Mouse (Mus musculus) liver, embryonic 16.5 days (tissue): ENCODE measurements around the gene Mcoln2. TPM values are rescaled to one million over a fixed set of nuclear protein-coding genes. Genes with fewer than 3 reads are reported as not detected.

ENCODE experiments used
- ATAC-seq: fragments of 200-750 bp; cut with Nextera tagmentation; 2 replicates; pipeline ENCODE4 v1.8.0; 2017; ENCODE audit warnings: low read depth, mild to moderate bottlenecking, moderate number of reproducible peaks, moderate library complexity
- H3K27ac ChIP-seq: fragments of 300-500 bp; sonication (generic); 2 replicates; pipeline ENCODE4 v1.5.1; 2014; ENCODE audit warnings: mild to moderate bottlenecking, low read length
- H3K27me3 ChIP-seq: fragments of 300-500 bp; sonication (generic); 2 replicates; pipeline ENCODE4 v1.6.1; 2014; ENCODE audit warnings: low read depth, low read length, mixed read lengths; ENCODE audit not compliant: control insufficient read depth, insufficient read depth
- H3K36me3 ChIP-seq: fragments of 300-500 bp; sonication (generic); 2 replicates; pipeline ENCODE4 v1.6.1; 2014; ENCODE audit warnings: mild to moderate bottlenecking; ENCODE audit not compliant: control insufficient read depth, insufficient read depth
- H3K4me1 ChIP-seq: fragments of 300-500 bp; sonication (generic); 2 replicates; pipeline ENCODE4 v1.6.1; 2014; ENCODE audit warnings: low read depth, low read length, mixed read lengths; ENCODE audit not compliant: control insufficient read depth
- H3K4me2 ChIP-seq: fragments of 300-500 bp; sonication (generic); 2 replicates; pipeline ENCODE4 v1.6.1; 2014; ENCODE audit warnings: low read depth, low read length, mixed read lengths
- H3K4me3 ChIP-seq: fragments of 300-500 bp; sonication (generic); 2 replicates; pipeline ENCODE4 v1.5.1; 2014; ENCODE audit warnings: low read depth, mild to moderate bottlenecking, low read length
- H3K9ac ChIP-seq: fragments of 300-500 bp; sonication (generic); 2 replicates; pipeline ENCODE4 v1.6.1; 2014; ENCODE audit warnings: low read depth, low read length
- H3K9me3 ChIP-seq: fragments of 300-500 bp; sonication (generic); replicated peaks from 2 replicates; pipeline ENCODE4 v1.6.1; 2016; ENCODE audit warnings: low read length; ENCODE audit not compliant: control insufficient read depth
- WGBS: fragments of 180-500 bp; shearing (Covaris S2); extraction: QIAGEN DNeasy Blood & Tissue Kit; methylation state at CpG from one replicate; pipeline ENCODE4 v1.1.7; 2014; ENCODE audit not compliant: insufficient replicate concordance; 5-methylcytosine and 5-hydroxymethylcytosine counted together
- polyA plus RNA-seq: library from polyadenylated mRNA; unstranded; fragments of >200 nt; fragmentation: Nextera tagmentation; extraction: Ambion mirVana; gene quantifications from 2 replicates; pipeline ENCODE4 v1.2.1, GENCODE M21; 2015

Mcoln2 gene
- polyA plus RNA-seq, 1 experiment from 2014 or later, result 9.5 TPM

DNA sequence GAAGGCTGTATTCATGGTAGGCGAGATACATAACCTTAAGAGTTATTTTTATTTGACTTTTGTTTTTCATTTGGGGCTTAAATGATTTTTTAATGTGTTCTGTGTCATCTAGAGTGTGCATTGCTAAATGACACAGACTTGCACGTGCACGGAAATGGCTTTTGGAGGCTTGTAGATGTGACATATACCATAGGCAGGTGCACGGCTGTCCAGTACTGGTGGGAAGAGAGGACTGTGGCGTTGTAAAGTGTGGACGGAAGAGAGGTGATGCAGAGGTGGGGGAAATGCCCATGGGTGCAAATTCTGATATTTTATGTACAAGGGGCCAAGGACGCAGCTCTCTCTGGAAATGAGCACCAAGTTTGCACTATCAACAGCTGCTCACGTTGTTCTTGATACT is 2.1 kb downstream of the Mcoln2 start:
- Histone ChIP-seq H3K27ac (no peak overlapping the region), H3K36me3 (no peaks in the 10 kb centered on the region), H3K4me2 (no peak overlapping the region), H3K9me3 (no peaks in the 10 kb centered on the region), H3K9ac (no peak overlapping the region), H3K4me1 (no peaks in the 10 kb centered on the region), H3K4me3 (no peak overlapping the region), H3K27me3 (no peaks in the 10 kb centered on the region; the same call in 1 of the 2 replicates)
- WGBS, result 70% methylated on average over 8 of the region's 8 CpGs
- no peak for ATAC-seq

DNA sequence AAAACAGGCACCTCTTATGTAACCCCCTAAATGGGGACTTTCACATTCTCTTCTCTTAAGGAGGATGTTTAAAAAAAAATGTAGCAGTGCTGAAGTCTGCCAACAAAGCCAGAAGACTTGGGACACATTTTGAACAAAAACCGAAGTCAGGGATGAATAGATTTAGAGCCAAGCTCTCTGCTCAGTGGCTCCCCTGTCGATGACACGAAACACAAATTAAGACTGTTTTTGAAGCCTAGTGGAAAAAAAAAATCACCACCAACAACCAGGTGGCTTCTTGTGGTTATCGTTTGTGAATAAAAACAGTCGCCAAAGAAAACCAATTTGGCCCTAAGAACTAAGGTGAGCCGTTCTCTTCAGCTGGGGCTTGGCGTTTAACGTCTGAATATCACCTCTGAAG is 2.7 kb downstream of the Mcoln2 start:
- H3K36me3 ChIP-seq, result no peaks in the 10 kb centered on the region
- no peak overlapping the region for H3K27ac ChIP-seq
- no peak for ATAC-seq
- H3K9ac ChIP-seq, result no peak overlapping the region
- no peak overlapping the region for H3K4me3 ChIP-seq
- 70% methylated on average over 8 of the region's 8 CpGs for WGBS
- H3K9me3 ChIP-seq, result no peaks in the 10 kb centered on the region
- H3K4me1 ChIP-seq, result no peaks in the 10 kb centered on the region
- no peak overlapping the region for H3K4me2 ChIP-seq
- H3K27me3 ChIP-seq, result no peaks in the 10 kb centered on the region; the same call in 1 of the 2 replicates

DNA sequence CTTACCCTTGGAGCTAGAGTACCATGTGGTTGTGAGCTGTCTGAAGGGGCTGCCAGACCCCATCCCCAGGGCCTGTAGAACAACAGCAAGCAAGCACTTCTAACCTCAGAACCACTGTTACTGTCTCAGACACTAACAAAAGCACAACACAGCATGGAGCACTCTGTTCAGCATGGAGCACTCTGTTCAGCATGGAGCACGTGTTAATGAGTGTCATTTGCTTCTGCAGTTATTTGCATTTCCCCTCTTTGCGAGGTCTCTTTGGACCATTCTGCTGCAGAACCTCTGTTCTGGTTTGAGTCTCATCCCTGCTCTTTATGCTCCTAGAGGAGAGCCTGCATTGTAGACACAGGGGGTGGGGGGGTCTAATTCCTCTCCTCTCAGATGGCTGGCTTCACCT is 3.3 kb downstream of the Mcoln2 start:
- no peak overlapping the region for H3K27ac ChIP-seq
- H3K4me2 ChIP-seq, result no peak overlapping the region
- H3K36me3 ChIP-seq, result no peaks in the 10 kb centered on the region
- H3K9me3 ChIP-seq, result no peaks in the 10 kb centered on the region
- H3K4me3 ChIP-seq, result no peak overlapping the region
- no peaks in the 10 kb centered on the region for H3K4me1 ChIP-seq
- no peak for ATAC-seq
- WGBS, result 73% methylated on average over 2 of the region's 2 CpGs
- H3K27me3 ChIP-seq, result no peaks in the 10 kb centered on the region; the same call in 1 of the 2 replicates
- no peak overlapping the region for H3K9ac ChIP-seq

DNA sequence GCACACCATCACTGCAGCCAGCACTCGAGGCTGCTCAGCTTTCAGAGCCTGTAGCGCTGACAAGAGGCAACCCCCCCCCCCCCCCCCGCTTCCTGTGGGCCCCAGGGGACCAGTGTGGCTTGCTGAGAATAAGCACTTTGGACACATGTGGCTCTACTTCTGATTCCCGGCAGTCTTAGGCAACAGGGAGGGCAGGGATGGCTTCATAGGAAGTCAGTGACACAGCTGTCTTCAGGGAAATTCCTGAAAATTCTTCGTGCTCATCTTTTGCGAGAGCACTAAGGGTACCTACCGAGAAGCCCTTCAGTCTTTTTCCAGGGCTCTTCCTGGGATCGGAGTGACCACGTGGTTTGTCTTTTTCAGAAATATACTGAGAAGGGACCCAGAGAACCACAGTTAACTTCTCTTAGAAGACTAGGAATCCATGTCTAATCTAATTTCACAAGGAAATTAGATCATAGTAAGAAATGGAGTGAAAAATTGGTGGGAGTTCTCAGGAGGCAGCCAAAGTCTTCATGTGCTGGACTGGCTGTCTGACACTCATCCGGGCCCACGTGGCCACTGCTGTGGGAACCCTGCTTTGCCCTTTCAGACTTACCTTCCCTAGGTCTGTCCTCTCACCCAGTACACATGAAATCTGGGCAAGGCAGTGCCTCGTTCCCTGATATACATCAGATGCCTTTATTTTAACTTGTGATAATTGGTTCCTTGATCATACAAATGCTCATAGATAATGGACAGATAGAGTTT is 4.4 kb downstream of the Mcoln2 start:
- Histone ChIP-seq H3K4me1 (no peaks in the 10 kb centered on the region), H3K9ac (no peak overlapping the region), H3K9me3 (no peaks in the 10 kb centered on the region), H3K27ac (no peak overlapping the region), H3K27me3 (no peaks in the 10 kb centered on the region; the same call in 1 of the 2 replicates), H3K4me3 (no peak overlapping the region), H3K4me2 (no peak overlapping the region), H3K36me3 (no peaks in the 10 kb centered on the region)
- WGBS, result 25% methylated on average over 12 of the region's 12 CpGs
- no peak for ATAC-seq

DNA sequence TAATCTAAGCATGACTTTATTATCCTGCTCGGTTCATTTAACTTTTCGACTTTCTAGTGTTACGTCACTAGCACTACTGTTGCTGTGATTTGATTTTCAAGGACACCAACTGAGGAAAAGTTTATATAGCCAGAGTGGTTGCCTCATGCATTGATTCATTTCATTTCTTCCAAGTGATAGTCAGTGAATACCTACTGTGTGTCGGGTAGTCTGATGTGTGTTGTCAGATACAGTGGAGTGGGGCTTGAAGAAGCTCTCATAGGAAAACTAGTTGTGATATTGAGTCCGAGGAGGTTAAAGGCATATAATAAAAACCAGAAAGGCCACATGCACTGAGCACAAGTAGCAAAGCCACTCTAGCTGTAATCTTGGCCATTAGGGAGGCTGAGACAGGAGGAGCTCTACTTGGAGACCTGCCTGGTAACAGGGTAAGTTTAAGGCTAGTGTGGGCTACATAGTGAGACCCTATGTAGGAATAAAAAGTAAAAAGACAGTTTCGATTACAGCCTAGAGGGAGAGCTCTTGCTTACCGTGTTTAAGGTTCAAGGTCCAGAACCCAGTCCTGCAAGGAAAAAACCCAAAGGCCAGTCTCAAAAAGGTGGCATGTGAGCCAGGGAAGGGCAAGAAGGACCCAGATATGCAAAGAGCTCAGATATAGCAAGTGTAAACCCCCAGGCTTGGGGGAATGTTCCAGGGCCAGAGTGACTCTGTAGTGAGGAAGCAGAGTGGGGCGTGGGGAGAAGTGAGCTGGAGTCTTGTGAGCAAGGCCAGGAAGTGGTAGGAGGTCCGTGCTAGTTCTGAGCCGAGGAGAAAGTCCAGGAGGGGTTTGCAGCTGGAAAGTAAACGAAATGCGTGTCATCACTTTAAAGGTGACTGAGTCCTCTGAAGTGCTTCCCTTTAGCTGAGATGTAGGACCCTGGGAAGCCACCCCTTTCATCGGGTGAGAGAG is 6.3 kb downstream of the Mcoln2 start:
- 34% methylated on average over 13 of the region's 13 CpGs for WGBS

DNA sequence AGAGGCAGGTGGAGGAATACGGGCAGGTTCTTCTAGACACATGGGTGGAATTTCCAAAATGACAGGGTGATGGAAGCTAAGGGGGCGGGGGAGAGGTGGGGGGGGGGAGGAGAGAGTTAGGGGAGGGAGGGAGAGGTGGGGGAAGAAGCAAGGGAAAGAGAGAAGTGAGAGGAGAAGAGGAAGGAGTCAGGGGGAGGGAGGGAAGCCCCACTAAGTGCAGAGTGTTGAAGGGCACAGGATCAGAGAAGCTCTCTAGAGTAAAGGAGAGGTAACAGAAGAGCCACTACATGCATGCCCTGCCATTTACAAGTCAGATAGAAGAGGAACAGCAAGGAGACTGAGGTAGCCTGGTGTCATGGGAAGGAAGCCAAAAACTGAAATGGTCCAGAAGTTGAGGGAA is 7.2 kb downstream of the Mcoln2 start:
- H3K27me3 ChIP-seq, result no peaks in the 10 kb centered on the region
- 45% methylated on average over 2 of the region's 2 CpGs for WGBS
- no peaks in the 10 kb centered on the region for H3K9me3 ChIP-seq
- no peak overlapping the region for H3K4me3 ChIP-seq
- no peak overlapping the region for H3K9ac ChIP-seq
- no peak for ATAC-seq
- no peaks in the 10 kb centered on the region for H3K4me1 ChIP-seq
- no peak overlapping the region for H3K4me2 ChIP-seq
- no peak overlapping the region for H3K27ac ChIP-seq
- no peaks in the 10 kb centered on the region for H3K36me3 ChIP-seq

More for the DNA sequence above, 6.3 kb downstream of the Mcoln2 start:
- Histone ChIP-seq H3K27ac (no peak overlapping the region), H3K36me3 (no peaks in the 10 kb centered on the region), H3K9ac (no peak overlapping the region), H3K27me3 (no peaks in the 10 kb centered on the region), H3K4me3 (no peak overlapping the region), H3K4me1 (no peaks in the 10 kb centered on the region), H3K4me2 (no peak overlapping the region), H3K9me3 (no peaks in the 10 kb centered on the region)
- ATAC-seq, result no peak; the same call in 1 of the 2 replicates

DNA sequence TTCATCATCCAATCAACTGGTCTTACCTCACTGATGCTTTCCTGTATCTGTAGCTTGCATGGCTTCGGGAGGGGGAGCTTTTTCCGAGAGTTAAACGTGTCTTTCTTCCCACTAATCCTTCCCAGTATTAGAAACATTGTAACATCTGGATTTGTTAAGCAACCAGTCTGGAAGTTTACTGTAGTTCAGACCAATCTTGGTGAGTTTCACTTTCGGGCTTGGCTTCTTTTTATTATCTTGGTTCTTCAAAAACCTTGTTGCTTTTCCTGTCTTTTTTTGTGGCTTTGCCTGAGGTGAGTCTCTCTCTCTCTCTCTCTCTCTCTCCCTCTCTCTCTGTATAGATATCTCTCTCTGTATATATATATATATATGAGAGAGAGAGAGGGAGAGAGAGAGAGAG is 8.4 kb downstream of the Mcoln2 start:
- Histone ChIP-seq H3K4me2 (no peak overlapping the region), H3K9me3 (no peaks in the 10 kb centered on the region), H3K27ac (no peak overlapping the region), H3K4me1 (no peaks in the 10 kb centered on the region), H3K27me3 (no peaks in the 10 kb centered on the region), H3K9ac (no peak overlapping the region), H3K4me3 (no peak overlapping the region), H3K36me3 (no peaks in the 10 kb centered on the region)
- no peak for ATAC-seq
- WGBS, result 35% methylated on average over 4 of the region's 4 CpGs

DNA sequence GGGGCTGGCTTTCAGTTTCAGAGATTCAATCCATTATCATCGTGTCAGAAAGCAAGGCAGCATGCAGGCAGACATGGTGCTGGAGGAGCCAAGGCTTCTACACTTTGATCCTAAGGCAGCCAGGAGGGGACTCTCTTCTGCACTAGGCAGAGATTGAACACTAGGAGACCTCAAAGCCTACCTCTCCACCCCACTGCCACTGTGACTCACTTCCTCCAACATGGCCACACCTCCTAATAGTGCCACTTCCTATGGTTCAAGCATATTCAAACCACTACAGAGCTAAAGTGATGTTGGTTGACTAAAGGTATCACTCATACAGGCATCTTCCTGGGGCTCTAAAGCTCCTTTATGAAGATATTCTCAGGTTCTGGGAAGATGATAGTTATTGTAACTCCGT is 9.7 kb downstream of the Mcoln2 start:
- Histone ChIP-seq H3K4me3 (no peak overlapping the region), H3K4me1 (no peaks in the 10 kb centered on the region), H3K36me3 (no peaks in the 10 kb centered on the region), H3K27ac (no peak overlapping the region), H3K4me2 (no peak overlapping the region), H3K9me3 (no peaks in the 10 kb centered on the region), H3K27me3 (no peaks in the 10 kb centered on the region), H3K9ac (no peak overlapping the region)
- 77% methylated on average over 2 of the region's 2 CpGs for WGBS
- no peak for ATAC-seq

DNA sequence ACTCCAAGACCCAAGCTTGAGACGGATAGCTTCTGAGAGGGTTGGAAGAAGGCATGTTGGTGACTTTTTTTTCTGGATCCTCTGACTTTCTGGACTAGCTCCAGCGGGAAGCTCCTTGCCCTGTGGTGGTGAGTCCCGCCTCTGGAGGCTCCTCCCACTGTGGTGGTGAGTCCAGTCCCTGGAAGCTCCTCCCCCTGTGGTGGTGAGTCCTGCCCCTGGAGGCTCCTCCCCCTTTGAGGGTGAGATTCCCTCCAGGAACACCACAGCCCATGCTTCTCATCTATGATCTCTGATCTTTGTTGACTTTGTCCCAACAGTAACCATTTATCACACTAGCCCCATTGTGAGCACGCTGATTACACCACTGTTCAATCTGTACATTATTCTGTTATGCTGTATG is 12.6 kb downstream of the Mcoln2 start:
- Histone ChIP-seq H3K4me2 (no peak overlapping the region), H3K9me3 (no peaks in the 10 kb centered on the region), H3K9ac (no peak overlapping the region), H3K36me3 (peaks cover 3% of the 10 kb centered on the region), H3K27ac (no peak overlapping the region), H3K4me1 (no peaks in the 10 kb centered on the region), H3K4me3 (no peak overlapping the region), H3K27me3 (no peaks in the 10 kb centered on the region)
- WGBS, result 72% methylated on average over 4 of the region's 4 CpGs
- no peak for ATAC-seq
